Mouse (Mus musculus): ENCODE data around the gene Stard13.

Gene Stard13

DNA sequence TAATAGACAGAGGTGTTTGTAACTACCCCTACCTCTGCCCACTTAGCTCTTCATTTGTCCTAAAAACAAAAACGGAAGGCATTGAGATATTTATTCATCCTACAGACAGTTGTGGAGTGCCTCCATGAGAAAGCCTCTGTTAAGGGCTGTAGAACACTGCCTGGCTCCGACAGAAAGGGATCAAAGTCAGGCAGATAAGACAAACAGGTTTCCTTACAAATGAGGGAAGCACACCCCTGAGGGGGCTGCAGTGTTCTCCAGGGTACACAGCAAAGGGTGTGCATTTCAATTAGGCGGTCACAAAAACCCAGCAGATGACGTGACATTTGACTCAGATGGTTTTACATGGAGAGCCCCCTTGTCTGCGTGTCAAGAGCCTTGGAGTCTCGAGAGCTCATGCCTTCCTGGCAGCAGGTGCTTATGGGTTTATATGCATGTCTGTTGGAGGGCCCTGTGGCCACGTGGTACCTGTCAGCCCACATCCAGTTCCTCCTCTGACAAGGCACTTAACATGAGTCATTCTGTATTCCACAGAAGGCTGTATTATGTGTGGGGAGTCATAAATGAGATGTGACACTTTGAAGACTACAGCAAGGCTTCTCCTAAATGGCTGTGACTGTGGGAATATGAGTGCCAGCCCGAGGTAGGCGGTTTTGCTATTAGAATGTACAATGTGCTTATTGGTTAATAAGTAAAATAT, 129.1 kb downstream of the Stard13 start:
- DNase-seq (ENCODE audit: low read depth, low spot score) = no peak

DNA sequence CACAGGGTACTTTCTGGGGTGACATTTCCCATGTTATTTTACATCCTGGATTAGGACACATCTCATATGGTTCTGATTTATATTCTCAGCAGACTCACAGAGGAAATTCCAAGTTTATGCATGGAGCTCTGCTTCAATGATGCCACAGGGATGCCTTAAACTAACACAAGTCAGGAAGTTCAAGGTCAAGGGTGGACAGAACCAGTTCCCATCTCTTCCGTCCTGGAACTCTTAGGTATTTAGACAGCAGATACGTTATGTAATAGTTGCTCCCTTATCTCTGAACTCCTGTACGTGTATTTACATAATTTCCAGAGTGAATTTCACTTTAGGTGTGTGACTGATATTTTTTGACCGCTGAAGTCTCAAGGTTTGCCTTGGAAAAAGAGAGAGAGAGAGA, 130.4 kb downstream of the Stard13 start:
- no peak for DNase-seq (ENCODE audit: low read depth, low spot score)

DNA sequence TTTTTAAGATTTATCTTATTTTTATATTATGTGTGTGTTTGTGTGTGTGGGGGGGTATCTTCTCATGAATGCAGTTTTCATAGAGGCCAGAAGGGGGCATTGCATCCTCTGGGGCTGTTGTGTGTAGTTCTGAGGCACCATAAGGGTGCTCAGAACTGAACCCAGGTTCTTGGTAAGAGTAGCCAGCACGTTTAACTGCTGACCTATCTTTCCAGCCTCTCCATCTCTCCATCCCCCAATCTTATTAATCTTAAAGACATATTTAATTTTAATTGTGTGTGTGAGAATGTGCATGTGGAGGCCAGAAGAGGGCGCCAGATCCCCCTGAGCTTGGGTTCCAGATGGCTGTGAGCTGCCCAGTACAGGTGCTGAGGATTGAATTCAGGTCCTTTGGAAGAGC, 131.4 kb downstream of the Stard13 start:
- no peak for DNase-seq (ENCODE audit: low read depth, low spot score)

DNA sequence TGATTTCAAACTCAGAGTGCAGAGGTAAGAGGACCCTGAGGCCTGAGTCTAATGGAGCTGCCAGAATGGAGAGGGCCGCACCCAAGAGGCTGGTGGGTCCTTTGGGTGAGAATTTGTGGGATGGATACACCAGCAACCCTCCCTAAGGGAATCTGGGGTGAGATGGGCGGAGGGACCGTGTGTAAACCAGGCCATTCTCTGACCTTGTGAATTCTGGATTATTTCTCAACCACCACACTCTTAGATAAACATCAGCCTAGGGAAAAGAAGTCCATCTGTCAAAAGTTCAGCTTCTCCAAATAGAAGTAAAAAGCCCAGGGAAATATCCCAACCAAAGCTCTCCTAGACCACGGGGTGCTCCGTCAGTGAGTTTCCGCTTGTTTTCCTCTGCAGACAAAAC, 137.6 kb downstream of the Stard13 start:
- no peak for DNase-seq (ENCODE audit: low read depth, low spot score)

DNA sequence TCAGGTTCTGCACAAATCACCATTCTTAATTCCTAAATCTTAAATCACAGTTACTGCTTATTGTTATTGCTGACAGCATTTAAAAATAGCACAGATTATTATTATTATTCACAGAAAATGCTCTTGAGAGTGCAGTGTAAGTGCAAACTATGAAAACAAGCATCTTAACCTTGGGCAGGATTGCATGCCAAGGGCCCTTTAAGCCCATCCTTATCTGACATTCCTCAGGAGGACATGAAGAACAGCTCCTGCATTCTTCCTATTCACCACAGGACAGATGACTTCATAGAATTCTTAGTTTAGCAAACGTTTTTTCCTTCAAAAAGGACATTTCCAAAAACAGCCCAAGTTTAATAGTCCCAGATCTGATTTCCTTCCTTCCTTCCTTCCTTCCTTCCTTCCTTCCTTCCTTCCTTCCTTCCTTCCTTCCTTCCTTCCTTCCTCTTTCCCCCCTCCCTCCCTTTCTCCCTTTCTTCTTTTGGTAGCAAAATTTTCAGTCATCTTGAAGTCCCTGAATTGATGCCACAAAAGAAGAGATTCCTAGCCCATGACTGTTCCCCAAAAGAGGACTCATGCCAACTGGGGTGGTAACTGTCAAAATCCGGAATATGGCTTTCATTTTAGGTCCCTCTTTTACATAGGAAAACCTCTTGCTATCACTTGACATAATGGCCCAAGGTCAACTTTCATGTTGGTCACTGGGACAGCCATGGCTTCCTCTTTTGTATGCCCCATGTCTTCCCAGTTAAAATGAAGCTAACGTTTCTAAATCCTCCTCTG, 140.6 kb downstream of the Stard13 start:
- DNase-seq (ENCODE audit: low read depth, low spot score) = no peak

DNA sequence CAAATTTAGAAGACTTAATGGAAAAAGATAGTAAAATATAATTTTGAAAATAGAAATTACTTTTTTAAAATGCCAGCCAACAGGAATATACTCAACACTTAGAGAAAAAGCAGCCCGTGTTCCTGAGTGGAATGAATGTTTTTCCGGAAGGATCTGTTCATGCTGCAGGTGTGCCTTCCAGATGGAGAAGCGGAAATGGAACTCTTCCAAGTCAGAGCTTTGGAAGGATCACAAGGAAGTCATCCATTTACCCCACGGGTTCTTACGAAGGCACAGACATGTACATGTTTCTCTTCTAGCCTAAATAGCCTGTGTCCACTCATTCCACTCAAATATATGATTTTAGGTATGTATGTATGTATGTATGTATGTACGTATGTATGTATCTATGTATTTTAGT, 142.6 kb downstream of the Stard13 start:
- DNase-seq (ENCODE audit: low read depth, low spot score) = no peak

DNA sequence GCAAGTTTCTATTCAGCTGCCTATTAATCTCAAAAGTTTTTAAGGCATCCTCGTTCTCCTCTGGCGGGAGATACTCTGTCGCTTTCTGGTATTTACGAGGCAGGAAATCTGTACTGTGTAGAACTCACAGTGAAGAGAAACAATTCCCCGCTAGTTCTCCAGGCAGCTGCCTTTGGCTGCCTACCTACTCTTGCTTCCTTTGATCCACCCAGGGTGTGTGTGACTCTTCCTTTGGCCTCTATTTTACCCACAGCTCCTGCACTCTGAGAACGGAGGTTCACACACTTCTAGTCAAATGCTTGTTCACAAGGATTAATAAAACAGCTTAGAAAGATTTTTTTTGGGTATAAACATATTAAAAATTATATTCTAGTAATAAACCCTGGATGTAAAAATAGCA, 144.4 kb downstream of the Stard13 start:
- DNase-seq (ENCODE audit: low read depth, low spot score) = no peak

DNA sequence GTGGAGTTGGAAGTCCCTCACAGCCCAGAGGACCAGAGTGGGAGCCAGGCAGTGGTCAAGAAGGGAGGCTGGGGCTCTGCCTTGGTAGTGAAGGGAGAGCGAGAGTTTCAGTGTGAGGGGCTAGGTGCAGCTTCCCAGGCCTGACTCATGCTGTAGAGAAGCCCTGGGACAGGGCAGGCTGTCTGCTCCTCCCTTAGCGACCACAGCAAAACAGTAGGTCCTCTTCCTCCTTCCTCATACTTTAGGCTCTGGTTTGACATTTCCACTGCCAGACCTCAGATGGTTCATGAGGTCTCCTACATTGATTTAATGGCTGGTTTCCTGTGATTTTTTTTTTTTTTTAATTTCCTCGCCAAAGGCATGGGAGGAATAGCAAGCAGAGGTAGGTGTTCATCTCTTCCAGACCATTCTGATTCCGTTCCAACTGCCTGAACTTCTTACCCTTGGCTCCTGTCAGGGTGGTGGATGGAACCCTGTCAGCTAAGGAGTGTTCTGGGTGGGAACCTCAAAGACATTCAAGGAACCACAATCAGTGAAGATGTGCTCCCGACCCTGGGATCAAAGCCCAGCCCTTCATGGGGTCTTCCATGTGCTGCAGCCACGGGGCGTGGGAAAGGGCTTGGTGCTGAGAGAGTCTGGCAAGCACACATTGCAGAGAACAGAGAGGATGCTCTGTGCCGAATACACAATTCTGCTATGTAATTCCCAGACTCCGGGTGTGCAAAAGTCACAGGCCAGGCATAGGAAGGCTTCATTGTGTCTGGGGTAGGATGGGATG, 147.0 kb downstream of the Stard13 start:
- DNase-seq (ENCODE audit: low read depth, low spot score) = no peak

DNA sequence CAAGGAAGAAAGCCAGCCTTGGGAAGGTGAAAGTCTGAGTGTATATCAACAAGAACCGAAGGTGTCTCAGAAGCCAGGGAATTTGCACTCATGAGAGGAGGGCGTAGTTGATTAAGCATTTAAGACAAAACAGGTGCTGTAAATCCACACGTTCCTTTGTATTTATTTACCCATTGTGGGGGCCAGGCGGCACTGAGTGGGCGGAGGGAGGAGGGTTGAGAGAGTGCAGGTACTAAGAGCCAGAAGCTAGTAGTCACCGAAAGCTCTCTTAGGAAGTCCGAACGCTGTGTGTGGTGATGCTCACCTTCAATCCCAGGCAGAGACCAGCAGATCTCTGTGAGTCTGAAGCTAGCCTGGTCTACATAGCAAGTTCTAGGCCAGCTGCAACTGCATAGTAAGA, 147.9 kb downstream of the Stard13 start:
- no peak for DNase-seq (ENCODE audit: low read depth, low spot score)

DNA sequence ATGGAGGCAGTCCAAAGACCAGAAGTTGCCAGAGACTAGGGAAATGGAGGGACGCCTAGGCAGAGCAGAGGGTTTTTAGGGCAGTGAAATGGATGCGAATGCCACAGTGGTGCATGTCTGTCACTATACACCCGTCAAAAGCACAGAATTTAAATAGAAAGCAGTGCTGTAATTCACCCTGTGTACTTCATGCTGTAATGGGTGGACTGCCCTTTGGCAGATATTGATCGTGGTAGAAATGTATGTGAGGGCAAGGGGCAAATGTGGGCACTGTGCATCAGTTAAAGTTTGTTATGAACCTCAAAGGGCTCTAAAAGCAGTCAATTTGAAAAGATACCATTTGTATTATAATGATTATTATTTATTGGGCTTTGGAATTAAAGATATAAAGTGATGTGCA, 153.4 kb downstream of the Stard13 start:
- DNase-seq (ENCODE audit: low read depth, low spot score) = no peak

DNA sequence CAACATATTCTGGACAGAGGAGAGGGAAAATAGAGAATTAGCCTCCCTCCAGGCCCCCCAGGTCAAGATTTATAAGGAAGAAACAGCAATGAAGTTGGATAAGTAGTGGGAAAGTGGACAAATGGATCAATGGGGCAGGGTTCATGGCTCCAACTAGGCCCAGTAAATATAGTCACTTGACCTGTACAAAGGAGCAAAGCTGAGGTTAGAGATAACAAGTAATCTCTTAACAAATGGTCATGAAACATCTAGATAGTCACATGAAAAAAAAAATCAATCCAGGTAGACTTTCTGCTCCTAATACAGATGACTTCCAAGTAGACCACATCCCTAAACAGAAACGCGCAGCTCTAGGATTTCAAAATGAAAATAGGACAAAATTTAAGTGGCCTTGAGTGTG, 155.7 kb downstream of the Stard13 start:
- no peak for DNase-seq (ENCODE audit: low read depth, low spot score)

DNA sequence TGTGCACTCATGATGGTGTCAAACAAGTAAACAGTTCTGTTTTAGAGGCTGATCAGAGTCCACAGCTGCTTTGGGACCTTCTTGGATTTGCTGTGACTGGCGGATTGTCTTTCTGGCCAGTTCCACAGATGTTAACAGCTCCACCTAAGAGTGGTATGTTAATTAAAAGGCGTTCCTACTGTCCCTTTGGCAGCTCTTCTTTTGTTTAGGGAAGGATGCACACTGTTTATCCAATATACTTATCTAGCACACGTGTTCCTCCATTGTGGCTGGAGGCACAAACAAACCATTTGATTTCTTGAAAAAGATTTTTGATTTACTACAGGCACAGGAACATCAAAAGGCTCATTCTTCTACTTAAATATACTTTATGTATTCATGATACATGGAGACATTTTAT, 156.7 kb downstream of the Stard13 start:
- DNase-seq (ENCODE audit: low read depth, low spot score) = no peak

DNA sequence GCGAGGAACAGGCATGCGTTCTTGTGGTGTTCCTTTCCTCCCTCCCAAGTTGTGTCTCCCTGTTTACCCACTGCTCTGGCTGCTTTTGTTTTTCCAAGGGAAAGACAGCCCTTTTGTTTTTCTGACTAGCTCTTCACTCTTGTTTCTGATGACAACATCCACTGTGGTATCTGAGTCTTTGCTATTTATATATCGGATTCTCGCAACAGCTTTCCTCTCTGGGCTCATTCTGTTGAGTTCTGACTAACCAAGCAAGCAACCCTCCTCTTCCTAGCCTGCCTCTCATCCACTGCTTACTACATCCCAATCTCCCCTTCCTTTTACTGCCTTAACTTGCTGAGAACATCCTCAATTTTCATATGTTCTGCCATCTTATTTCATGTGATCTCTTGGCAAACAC, 159.4 kb downstream of the Stard13 start:
- DNase-seq (ENCODE audit: low read depth, low spot score) = no peak

DNA sequence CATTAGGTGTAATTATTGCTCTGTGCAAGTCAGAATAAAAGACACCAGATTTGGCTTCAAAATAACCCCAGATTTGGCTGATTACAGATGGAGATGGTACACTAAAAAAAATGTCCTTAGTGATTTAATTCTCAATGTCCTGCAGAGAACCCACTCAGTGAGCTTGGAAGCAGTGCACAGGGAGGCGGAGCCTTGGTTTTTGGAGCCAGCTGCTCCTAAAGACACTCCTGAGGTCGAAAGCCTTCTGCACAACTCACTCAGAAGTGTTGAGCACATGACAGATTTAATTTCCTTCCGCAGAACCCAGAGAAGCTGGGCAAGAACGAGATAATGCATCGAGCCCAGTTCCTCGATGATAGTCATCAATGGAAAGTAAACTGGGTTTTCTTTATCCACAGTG, 162.2 kb downstream of the Stard13 start:
- no peak for DNase-seq (ENCODE audit: low read depth, low spot score)

DNA sequence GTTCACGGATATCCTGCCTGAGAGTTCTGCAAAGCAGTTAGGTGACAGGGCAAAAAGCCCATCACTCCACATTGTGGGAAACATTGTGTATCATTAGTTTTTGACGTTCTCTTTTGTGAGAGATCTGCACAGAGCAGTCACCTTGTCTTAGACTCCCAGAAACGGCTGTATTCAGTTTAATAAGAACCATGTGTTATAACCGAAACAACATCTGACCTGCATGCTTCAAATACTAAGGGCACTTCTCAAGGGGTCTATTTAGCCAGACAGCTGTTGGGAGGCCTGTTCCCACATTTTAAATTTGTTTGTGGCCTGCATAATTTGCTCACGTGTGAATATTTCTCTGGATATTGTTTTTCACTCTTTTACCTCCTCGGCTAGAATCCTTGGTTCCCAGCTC, 162.7 kb downstream of the Stard13 start:
- DNase-seq (ENCODE audit: low read depth, low spot score) = no peak

DNA sequence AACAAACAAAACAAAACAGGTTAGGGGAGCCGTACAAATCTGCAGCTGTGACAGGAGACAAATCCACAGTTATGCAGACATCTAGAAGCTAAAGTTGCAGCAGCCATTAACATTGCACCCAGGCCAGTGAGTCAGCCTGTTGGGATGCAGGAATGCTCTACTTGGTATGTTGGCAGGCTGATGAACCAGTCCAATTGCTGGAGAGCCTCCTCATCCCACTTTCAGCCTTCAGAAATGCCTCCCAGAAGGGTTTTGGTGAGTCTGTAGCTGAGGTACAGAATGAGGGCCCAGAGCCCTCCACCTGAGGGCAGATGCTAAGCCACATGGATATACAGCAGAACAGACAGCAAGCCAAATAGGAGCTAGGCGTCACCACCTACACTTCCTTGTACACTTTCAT, 164.1 kb downstream of the Stard13 start:
- DNase-seq (ENCODE audit: low read depth, low spot score) = no peak

DNA sequence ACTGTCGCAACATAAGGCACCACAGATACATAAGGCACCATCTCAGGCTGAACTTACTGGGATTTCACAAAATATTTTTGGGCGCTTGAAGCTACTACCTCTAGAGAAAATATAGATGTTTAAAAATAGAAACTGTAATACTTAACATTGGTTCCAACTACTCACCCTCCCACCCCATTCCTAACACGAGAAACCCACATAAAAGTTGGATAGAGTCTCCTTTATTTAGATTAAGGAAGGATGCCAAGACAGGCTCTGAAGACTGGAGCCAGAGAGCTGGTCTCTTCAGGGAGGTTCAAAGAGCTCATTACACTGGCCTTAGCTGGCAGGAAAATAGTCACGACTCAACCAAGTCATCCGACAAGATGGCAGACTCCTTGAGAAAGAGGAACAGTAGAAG, 167.6 kb downstream of the Stard13 start:
- no peak for DNase-seq (ENCODE audit: low read depth, low spot score)

DNA sequence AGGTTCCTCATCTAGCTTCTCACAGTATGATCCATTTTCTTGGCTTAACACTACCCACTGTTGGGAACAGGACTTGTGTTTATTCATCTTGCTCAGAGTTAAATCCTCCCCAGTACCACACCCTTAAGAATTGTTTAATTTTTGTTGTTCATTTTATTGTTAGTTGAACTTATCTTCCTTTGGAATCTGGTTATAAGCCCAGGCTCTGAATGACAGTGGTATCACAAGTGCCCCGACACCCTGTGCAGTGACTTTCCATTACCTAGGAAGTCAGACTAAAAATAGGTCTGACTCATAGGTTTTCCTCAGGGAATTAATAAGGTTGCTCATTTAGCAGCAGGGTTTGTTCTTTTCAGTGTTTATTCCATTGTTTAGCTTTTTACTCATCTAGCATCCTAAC, 168.4 kb downstream of the Stard13 start:
- DNase-seq (ENCODE audit: low read depth, low spot score) = no peak

DNA sequence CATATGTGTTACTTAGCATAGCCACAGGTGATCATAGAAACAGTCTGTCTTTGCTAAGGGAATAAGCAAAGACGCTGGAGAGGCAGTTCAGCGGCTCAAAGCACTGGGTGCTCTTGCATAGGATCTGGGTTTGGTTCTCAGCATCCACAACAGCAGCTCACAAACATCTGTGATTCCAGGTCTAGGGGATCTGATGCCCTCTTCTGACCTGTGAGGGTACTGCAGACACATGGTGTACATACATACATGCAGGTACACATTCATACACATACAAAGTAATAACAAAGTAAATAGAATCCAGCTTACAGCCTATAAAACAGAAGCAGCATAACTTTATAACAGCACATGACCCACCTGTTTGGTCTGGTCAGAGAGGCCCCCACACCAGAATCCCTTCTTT, 171.7 kb downstream of the Stard13 start:
- no peak for DNase-seq (ENCODE audit: low read depth, low spot score)

DNA sequence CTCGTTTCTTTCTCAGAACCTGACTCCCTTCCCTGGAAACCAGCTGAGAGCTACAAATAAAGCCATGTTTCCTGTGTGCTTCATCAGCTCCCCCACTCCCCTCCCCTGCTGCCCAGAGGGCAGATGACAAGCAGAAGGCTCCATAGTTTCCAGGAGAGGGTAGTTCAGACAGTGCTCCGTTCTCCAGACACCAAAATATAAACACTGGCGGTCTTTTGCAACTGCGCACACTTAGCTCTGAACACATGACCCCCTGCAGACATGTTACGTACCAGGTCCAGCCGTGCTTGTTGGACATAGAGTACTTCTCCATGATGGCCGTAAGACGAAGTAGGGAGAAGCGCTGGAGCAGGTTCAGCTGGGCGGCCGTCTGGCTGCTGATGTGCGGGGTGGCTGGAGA, 173.2 kb downstream of the Stard13 start:
- DNase-seq (ENCODE audit: low read depth, low spot score) = no peak

DNA sequence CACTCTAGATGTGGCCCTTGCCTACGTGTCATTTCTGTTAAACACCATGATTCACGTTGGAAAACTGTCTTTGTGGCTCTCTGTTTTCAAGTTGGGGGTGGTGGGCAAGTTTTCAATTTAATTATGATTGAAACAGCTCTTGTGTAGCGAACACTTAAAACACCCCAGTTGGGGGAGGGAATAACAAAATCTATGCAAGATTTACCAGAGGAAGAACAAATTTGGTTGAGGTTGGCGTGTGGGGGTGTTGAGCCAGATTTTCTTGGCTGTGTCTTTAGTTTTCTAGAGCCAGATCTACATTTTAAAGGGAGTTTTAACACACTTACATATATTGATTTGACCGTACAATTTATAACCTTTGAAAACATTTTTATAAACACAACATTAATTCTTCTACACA, 173.9 kb downstream of the Stard13 start:
- no peak for DNase-seq (ENCODE audit: low read depth, low spot score)

DNA sequence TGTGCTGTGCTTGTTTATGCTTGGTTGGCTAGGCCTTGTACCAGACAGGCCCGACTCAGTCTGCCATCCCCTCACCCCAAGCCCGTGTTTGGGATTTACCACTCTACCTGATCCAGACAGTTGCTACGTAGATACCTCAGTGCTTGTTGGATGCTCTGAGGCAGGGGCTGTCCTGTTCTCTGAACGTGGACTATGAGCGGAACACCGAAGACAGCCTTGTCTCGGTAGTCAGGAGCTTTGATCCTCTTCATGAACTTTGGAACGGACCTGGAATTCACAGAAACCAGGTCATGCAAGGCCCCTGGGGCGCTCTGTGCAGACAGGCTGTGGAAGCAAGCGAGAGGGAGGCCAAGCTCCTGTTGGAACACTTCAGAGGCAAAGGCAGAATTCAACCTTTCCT, 174.3 kb downstream of the Stard13 start:
- no peak for DNase-seq (ENCODE audit: low read depth, low spot score)

DNA sequence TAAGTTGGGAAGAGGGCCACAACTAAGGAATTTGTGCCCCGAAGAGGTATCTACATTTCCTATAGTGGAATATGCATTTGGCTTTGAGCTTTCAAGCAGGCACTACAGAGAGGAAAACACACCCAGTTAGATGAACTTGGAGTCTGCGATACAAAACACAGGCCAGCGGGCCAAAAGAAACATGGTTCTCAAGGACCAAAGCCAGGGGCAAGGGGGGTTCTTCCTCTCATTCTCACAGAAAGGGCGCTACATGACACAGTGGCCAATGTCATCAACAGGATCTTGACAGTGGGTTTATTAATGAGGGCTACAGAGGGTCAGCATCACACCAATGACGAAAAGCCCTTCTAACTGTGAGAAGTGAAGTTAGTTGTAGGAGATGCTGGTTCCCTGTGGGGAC, 175.9 kb downstream of the Stard13 start:
- no peak for DNase-seq (ENCODE audit: low read depth, low spot score)

Measured in embryo, embryonic 11.5 days (tissue).